Mouse (Mus musculus): ENCODE data around the gene Foxo4.

Gene Foxo4

GRCm38 (mm10) chrX:101253952-101254729 lies at the start of gene Foxo4:
Gene Foxo4 (plus strand): TSS chrX:101254528.
- DNase-seq (ENCODE audit: low spot score): peak; percentile 64

GRCm38 (mm10) chrX:101221834-101222795 lies 32.2 kb upstream of the Foxo4 start, which contains the start of gene Snx12:
Gene Snx12 (minus strand): TSS chrX:101222563.
- peak; percentile 77 for DNase-seq (ENCODE audit: low spot score)

GRCm38 (mm10) chrX:101222796-101223162 lies 31.5 kb upstream of the Foxo4 start:
- no peak for DNase-seq (ENCODE audit: low spot score)

GRCm38 (mm10) chrX:101245011-101245410 lies 9.3 kb upstream of the Foxo4 start:
- DNase-seq (ENCODE audit: low spot score): no peak

GRCm38 (mm10) chrX:101254740-101255139 lies 412 bp downstream of the Foxo4 start:
- DNase-seq (ENCODE audit: low spot score): no peak

GRCm38 (mm10) chrX:101256603-101257002 lies 2.3 kb downstream of the Foxo4 start:
- no peak for DNase-seq (ENCODE audit: low spot score)

GRCm38 (mm10) chrX:101260441-101261325 lies 6.4 kb downstream of the Foxo4 start:
- no peak for DNase-seq (ENCODE audit: low spot score)

GRCm38 (mm10) chrX:101263892-101264291 lies 9.6 kb downstream of the Foxo4 start, which contains the start of gene Gm614:
Gene Gm614 (minus strand): TSS chrX:101263992.
- no peak for DNase-seq (ENCODE audit: low spot score)

- DNase-seq (ENCODE audit: low spot score): no peak
Observed at GRCm38 (mm10) chrX:101266631-101267030, 12.3 kb downstream of the Foxo4 start.

- no peak for DNase-seq (ENCODE audit: low spot score)
Observed at GRCm38 (mm10) chrX:101268025-101268754, 13.9 kb downstream of the Foxo4 start, which contains the start of gene Il2rg. Gene Il2rg (minus strand): TSS chrX:101268255.

GRCm38 (mm10) chrX:101268755-101269124 lies 14.4 kb downstream of the Foxo4 start, which contains the start of gene Gm20489:
Gene Gm20489 (minus strand): TSS chrX:101269023.
- DNase-seq (ENCODE audit: low spot score): no peak

- no peak for DNase-seq (ENCODE audit: low spot score)
Observed at GRCm38 (mm10) chrX:101273410-101273809, 19.1 kb downstream of the Foxo4 start.

GRCm38 (mm10) chrX:101273875-101274738 lies 19.8 kb downstream of the Foxo4 start, which contains the start of gene Med12:
Gene Med12 (plus strand): TSS chrX:101274030.
- DNase-seq (ENCODE audit: low spot score): peak; percentile 69

GRCm38 (mm10) chrX:101282813-101283212 lies 28.5 kb downstream of the Foxo4 start:
- no peak for DNase-seq (ENCODE audit: low spot score)

GRCm38 (mm10) chrX:101285534-101285933 lies 31.2 kb downstream of the Foxo4 start:
- peak; percentile 31 for DNase-seq (ENCODE audit: low spot score)

GRCm38 (mm10) chrX:101285953-101286670 lies 31.8 kb downstream of the Foxo4 start:
- no peak for DNase-seq (ENCODE audit: low spot score)

- DNase-seq (ENCODE audit: low spot score): no peak
Observed at GRCm38 (mm10) chrX:101287543-101287942, 33.2 kb downstream of the Foxo4 start.

GRCm38 (mm10) chrX:101288432-101288831 lies 34.1 kb downstream of the Foxo4 start:
- no peak for DNase-seq (ENCODE audit: low spot score)

GRCm38 (mm10) chrX:101289037-101289436 lies 34.7 kb downstream of the Foxo4 start:
- no peak for DNase-seq (ENCODE audit: low spot score)
